Mouse (Mus musculus): Measurements from ENCODE around the gene Hacd1. TPM values are rescaled to one million over a fixed set of nuclear protein-coding genes. Genes with fewer than 3 reads are reported as not detected.

Hacd1 gene
- total RNA-seq, 2 experiments from 2014 or later: 54.6 to 81.4 TPM

DNA sequence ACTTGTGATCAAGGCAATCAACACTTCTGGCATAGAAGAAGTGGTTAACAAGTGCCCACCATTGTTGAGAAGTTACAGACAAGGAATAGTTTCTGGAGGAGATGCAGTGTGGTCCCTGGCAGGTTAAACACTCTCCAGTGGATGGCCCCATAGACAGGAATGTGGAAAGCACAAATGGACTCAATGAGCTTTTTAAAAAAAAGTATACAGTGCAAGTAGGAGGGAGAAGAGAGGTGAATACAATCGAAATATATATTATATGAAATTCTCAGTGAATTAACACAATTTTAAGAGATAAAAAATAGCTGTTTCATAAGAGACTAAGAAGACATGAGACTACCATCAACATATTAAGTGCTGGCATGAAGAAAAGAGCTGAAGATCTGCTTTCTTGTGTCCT, 36.7 kb downstream of the Hacd1 start:
- DNase-seq (ENCODE audit: low spot score): no peak

DNA sequence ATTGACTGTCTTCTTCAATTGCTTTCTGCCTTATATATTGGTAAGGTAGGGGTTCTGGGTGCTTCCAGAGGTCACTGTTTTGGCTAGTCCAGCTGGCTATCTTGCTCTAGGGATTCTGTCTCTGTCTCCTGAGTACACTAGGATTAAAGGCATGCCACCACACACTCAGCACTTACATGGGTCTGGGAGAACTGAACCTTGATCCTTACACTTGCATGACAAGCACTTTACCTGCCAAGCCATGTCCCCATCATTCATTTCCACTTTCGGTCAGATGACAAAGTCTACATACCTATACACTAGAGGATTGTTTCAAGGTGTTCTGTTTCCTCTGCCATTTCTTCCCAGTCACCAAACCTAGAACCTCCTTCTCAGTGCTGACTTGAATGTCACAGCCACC, 50.8 kb downstream of the Hacd1 start:
- no peak for DNase-seq (ENCODE audit: low spot score)

DNA sequence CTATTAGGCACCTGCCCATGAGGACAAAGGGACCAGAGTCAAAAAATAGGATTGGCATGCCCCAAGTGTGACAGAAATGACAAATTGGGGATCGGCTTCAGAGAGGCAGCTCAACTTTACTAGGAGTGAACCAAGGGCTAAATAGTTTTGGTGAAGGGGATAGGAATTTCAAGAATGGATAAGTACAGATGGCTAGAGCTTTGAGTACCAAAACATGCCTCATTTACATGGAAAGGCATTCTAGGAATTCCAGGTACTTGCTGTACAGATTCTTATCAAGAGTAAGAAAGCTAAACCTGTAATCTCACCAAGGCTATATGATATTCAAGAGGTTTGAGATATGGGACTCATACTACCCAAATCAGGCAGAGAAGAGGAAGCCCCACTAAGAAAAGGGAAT, 95.8 kb downstream of the Hacd1 start:
- DNase-seq (ENCODE audit: low spot score): no peak

DNA sequence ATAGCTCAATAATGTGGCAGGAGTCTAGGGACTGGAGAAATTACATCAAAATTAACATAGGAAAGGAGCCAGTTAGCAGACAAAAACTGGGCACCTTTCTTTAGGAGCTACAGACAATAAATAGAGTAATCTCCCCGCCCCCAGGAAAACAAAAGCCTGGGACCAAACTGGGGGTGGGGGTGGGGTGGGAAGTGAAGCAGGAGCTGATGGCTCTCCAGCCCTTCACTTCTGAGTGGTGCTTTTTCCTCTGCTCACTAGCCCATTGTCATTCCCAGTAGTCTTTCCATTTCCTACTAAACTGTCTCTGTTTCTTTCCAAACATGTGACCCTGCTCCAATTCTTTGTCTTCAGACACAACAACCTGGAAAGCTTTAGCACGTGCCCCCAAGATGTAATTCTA, 99.5 kb downstream of the Hacd1 start:
- DNase-seq (ENCODE audit: low spot score): no peak

DNA sequence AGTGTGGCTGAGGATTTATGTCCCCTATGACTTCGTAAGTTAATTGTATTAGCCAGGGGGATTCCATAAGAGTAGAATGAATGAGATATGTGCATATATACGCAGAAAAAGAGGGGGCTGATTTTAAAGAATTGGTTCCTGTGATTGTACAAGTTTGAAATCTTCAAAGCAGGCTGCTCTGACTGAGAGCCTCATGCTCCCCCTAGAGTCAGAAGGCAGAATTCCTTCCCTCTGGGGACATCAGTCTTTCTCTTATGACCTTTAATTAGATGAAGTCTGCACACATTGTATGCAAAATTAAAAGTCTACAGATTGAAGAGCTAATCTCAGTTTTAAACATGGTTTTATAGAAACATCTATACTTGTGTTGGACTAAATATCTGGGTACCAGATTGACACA, 117.8 kb downstream of the Hacd1 start:
- no peak for DNase-seq (ENCODE audit: low spot score)

DNA sequence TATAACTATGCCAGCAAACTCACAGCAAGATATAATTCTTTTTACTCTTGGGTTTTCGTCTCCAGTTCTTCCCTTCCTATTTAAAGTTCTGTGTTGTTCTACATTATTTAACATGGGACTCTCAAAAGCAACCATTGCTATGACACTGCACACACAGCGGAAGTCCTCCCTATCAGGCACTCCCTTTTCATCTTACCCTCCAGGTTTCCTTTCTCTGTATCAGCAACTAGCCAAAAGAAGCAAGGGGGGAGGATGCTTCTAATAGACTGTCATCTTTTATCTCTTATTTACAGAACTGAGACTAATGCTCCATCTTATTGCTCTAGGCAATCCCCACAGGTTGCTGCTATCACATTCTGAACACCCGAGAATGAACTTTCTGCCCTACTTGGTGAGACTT, 120.6 kb downstream of the Hacd1 start:
- no peak for DNase-seq (ENCODE audit: low spot score)

DNA sequence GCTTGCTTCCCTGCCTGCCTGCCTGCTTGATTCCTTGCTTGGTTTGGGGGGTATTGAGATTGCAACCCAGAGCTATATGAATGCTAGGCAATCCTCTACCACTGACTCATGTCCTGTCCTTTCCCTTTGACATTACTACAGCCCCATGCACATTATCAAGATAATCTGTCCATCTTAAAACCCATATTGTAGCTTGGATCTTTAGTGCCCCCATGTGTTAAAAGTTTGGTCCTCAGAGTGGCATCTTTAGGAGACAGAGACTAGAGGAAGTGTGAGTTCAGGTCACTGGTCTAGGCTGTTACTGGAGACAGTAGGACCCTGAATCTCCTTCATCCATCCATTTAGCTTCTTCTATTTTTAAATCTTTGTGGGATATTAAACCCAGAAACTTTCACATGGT, 123.7 kb downstream of the Hacd1 start:
- DNase-seq (ENCODE audit: low spot score): no peak

DNA sequence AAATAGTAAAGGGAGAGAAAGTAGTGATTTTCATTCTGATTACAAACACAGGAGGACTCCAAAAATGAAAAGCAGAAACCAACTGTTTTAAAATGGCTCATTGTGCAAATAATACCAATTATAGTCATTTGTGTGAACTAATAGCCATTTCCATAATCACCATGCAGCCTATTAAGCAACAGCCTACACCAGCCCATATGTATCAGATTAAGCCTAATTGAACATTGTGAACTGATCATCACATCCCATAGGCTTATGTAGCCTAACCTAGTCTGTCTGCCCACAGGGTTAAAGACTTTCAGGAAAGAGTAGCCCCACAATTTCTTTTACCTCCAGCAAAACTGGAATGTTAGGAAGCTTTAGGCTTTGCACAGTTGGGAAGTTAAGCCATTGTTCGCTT, 125.2 kb downstream of the Hacd1 start:
- no peak for DNase-seq (ENCODE audit: low spot score)

DNA sequence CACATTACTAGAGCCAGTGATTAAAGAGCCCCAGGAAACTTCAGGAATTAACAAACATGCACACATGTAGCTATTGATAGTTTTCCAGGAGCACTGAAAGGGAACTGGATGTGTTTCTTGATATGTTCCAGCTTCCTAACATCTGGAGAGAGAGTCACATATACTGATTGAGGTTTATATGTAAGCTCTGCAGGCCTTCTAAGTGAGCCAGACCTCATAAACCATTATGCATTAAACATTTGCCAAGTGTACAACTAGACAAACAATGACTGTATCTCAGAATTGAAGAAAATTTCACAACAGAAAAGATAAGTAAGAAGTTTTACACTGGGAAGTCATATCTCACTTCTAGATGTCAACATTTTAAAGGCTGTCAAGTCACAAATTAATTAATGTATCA, 167.4 kb downstream of the Hacd1 start:
- DNase-seq (ENCODE audit: low spot score): no peak

DNA sequence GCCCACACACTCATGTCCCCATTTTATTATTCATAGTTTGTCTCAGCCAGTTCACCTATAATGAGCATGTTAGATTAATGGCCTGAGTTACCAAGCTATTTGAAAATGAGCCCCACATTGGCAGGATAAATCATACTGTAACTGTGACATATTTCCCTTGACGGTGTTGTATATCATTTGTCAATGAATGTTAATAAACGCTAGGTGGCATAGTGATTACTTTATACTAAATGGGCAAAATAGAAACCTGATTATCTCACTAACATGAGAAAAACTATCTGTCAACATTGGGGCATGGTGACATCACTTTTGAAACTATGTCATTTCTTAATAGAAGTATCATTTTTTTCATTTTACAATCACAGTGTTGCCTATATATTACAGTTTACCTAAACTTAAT, 198.5 kb downstream of the Hacd1 start:
- DNase-seq (ENCODE audit: low spot score): no peak

DNA sequence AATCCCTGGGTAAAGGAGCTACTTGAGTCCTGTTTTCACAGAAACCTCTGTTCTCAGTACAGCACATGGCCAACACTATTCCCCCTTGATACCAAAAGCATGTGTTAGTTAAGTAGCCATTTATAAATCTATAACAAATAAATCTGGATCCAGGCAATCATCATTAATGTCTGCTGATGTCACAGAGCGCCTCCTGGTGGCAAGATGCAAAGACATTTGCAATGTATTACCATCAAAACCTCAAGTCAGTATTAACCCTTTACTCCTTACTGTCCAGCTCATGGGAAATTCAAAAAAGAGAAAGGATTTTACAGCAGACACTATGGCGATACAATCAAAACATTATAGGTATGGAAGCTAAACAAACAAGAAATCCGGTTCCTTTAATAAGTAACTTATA, 200.4 kb downstream of the Hacd1 start:
- no peak for DNase-seq (ENCODE audit: low spot score)

DNA sequence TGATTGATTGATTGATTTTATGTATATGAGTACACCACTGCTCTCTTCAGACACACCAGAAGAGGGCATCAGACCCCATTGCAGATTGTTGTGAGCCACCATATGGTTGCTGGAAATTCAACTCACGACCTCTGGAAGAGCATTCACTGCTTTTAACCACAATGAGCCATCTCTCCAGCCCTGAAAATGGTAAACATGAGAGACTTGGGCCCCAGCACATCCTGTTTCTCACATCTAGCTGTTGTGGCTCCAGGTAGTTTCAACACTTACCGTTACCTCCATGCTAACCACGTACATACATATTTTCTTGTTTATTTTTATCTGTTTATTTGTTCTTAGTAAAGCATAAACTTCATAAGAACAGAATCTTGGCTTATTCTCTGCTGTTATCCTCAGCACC, 219.6 kb downstream of the Hacd1 start:
- no peak for DNase-seq (ENCODE audit: low spot score)

DNA sequence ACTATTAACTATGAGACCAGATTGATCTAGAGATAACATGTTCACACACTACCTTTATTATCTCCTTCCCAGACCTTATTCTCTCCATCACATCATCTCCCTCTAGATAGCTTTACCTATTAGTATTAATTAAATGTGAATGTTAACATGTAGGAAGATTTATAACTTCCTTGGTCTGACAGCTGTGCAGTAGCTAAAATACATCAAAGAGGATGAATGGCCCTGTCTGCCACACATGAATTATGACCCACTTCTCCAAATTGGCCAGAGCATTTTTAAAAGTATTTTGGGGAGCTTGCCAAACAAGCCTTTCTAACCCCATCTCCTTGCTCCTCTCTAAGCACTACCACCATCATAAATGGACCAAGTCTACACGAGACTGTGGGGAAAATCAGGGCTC, 220.9 kb downstream of the Hacd1 start:
- no peak for DNase-seq (ENCODE audit: low spot score)

DNA sequence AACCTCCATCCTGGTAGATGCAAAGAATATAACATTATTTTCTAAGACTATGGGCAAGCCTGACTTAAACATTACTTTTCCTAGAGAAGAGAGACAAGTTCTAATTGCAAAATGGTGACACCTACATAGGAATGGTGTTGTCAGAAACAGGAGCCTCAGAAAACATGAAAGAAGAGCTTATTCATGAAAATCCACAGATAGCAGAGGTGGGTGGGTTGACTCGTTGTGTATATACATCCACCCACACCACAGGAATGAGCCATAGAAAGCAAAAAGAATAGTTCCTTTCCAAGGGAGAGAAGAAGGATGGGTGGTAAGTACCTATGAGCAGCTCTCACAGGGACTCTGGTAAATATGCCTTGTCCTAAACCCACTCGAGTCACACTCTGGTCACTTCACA, 239.3 kb downstream of the Hacd1 start:
- DNase-seq (ENCODE audit: low spot score): no peak

DNA sequence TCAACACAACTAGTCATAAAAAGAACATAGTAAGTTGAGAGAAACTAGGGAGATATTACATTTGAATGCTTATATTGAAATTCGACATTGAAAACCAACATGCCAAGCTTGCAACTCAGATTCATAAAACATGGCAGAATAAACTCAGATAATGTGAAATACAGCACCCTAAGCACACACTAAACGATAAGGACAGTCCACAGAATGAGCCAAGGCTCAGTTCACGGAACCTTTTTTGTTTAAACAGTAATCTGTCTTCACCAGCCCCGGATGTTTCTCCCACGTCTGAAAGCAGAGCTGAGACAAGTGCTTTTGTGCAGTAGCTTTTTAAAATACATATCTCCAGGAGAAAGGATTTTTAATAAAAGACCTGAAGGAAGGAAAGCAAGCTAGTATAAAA, 247.3 kb downstream of the Hacd1 start:
- no peak for DNase-seq (ENCODE audit: low spot score)

DNA sequence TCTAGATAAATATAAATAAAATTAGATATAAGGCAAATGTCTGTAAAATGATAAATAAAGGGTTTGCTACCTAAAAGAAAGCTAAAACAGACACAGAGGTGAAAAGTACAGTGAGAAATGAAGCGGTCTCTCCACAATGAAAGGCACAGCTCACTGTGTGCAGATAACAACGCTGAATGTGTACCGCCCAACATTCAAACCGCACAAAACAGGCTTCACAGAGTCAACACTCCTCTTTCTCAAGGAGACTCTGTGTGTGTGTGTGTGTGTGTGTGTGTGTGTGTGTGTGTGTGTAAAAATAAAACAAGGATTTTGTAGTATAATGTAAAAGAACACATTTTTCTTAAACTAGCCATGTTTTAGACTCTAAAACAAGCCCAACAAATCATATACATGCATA, 247.9 kb downstream of the Hacd1 start:
- no peak for DNase-seq (ENCODE audit: low spot score)

DNA sequence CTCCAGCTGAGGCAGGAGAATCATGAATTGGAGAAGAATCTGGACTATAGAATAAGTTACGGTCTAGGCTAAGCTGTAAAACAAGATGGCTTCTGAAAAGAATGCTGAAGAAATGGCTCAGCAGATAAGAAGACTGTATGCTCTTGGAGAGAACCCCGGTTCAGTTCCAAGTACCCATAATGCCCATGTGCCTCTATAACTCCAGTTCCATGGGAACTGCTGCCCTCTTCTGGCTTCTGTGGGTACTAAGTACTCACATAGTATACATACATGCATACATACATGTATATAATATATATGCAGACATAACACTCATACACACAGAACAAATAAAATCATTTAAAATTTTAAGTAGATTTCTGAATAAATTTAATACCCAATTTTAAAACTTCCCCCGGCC, 249.8 kb downstream of the Hacd1 start:
- DNase-seq (ENCODE audit: low spot score): no peak

DNA sequence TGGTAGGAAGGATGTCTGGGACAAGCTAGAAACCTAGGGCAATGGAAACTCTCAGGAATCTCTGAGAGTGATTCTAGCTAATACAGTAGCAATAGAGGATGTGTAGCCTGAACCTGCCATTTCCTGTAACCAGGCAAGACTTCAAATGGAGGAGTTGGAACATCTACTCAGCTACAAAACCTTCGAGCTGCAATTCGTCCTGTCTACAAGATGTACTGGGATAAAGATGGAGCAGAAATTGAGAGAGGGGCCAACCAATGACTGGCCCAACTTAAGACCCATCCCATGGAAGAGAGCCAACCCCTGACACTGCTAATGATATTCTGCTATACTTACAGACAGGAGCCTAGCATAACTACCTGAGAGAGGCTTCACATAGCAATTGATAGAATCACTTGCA, 255.3 kb downstream of the Hacd1 start:
- no peak for DNase-seq (ENCODE audit: low spot score)

Other genes with a start within 250 kb of the Hacd1 start
- gene Stam, start 18.0 kb upstream of the Hacd1 start, total RNA-seq (2021): 10 to 100 TPM; 18.5 to 20.4 TPM
- under 1 TPM; 0.21 to 0.31 TPM for gene Tmem236, start 118.4 kb upstream of the Hacd1 start, total RNA-seq (2021)
- gene Mrc1, start 173.3 kb upstream of the Hacd1 start, total RNA-seq (2021): 1 to 10 TPM; 6.6 to 6.9 TPM

Measured in gastrocnemius, adult 18-20 months (tissue).